In genomic region chr7:99143244-99143643, GRCm38 (mm10) we compare ENCODE assay signal across 22 mouse cellular contexts. TPM values are rescaled to one million over a fixed set of nuclear protein-coding genes. Genes with fewer than 3 reads are reported as not detected.
DNase-seq lines count a peak whose midpoint lies in the region; ATAC-seq and TF ChIP-seq lines count a peak whose summit lies in the region.
"Had no signal": no experiment of that assay in that cellular context is flagged by ENCODE, and none has a peak within 500 bp of the region (broad histone marks: within the 10 kb centered on the region; RNA-seq: fewer than 3 reads in every experiment).

No protein-coding gene starts in this region.

- 26% methylated on average over 3 of the region's 3 CpGs for WGBS in embryonic facial prominence, embryonic 13.5 days
- WGBS in embryonic facial prominence, embryonic 10.5 days = 62% methylated on average over 3 of the region's 3 CpGs
- WGBS in heart, adult 2 months = 65% methylated on average over 3 of the region's 3 CpGs

- H3K9ac ChIP-seq in embryonic facial prominence, embryonic 13.5 days = no peak overlapping the region
- H3K9ac ChIP-seq in heart, adult 2 months (ENCODE audit: low read depth, low read length) = no peak overlapping the region
- H3K9ac ChIP-seq: forebrain, embryonic 13.5 days; hindbrain, embryonic 12.5 days; limb, embryonic 13.5 days; liver, embryonic 14.5 days; midbrain, embryonic 15.5 days had no signal

- no peaks in the 10 kb centered on the region for H3K27me3 ChIP-seq in embryonic facial prominence, embryonic 13.5 days
- no peaks in the 10 kb centered on the region for H3K27me3 ChIP-seq in embryonic facial prominence, embryonic 10.5 days (replicated peaks; ENCODE audit: low read depth, poor library complexity, severe bottlenecking)
- peaks cover 2% of the 10 kb centered on the region for H3K27me3 ChIP-seq in megakaryocyte, embryonic 14.5 days (replicated peaks)
- no peaks in the 10 kb centered on the region for H3K27me3 ChIP-seq in heart, adult 2 months (ENCODE audit: control insufficient read depth, insufficient read depth, low read length)
- H3K27me3 ChIP-seq: forebrain, embryonic 13.5 days; hindbrain, embryonic 12.5 days; limb, embryonic 13.5 days; midbrain, embryonic 15.5 days had no signal

- no peak for TF ChIP-seq CTCF in left cerebral cortex, adult 2 months (IDR thresholded peaks at IDR 0.05)
- no peak for TF ChIP-seq CTCF in heart, adult 2 months (IDR thresholded peaks at IDR 0.05)

- no peak for TF ChIP-seq POLR2A in heart, adult 2 months (IDR thresholded peaks at IDR 0.05; ENCODE audit: insufficient read depth, low read depth, low read length)

- intact Hi-C loops in left cerebral cortex, adult 2 months (cut with DNase I) = loop anchor here (5.0 kb wide), 2 partner anchors 36 to 124 kb away; partner anchors contain the start of gene Map6
- intact Hi-C loops in heart, adult 2 months (cut with DNase I) = no loop called here

- no peaks in the 10 kb centered on the region for H3K36me3 ChIP-seq in embryonic facial prominence, embryonic 13.5 days
- no peaks in the 10 kb centered on the region for H3K36me3 ChIP-seq in embryonic facial prominence, embryonic 10.5 days (replicated peaks)
- H3K36me3 ChIP-seq in megakaryocyte, embryonic 14.5 days (replicated peaks; ENCODE audit: low read length) = no peaks in the 10 kb centered on the region
- H3K36me3 ChIP-seq in heart, adult 2 months (ENCODE audit: control insufficient read depth, insufficient read depth, low read length) = 0 out of 2 replicates have a peak, but pooled peaks cover 2% of the 10 kb centered on the region
- H3K36me3 ChIP-seq: hindbrain, embryonic 12.5 days; limb, embryonic 13.5 days; midbrain, embryonic 15.5 days had no signal

- no peaks in the 10 kb centered on the region for H3K9me3 ChIP-seq in embryonic facial prominence, embryonic 13.5 days
- H3K9me3 ChIP-seq in embryonic facial prominence, embryonic 10.5 days = no peaks in the 10 kb centered on the region
- no peaks in the 10 kb centered on the region for H3K9me3 ChIP-seq in megakaryocyte, embryonic 14.5 days
- H3K9me3 ChIP-seq: forebrain, embryonic 13.5 days; hindbrain, embryonic 12.5 days; limb, embryonic 13.5 days; midbrain, embryonic 15.5 days had no signal

- H3K4me3 ChIP-seq in embryonic facial prominence, embryonic 13.5 days = no peak overlapping the region
- no peak overlapping the region for H3K4me3 ChIP-seq in embryonic facial prominence, embryonic 10.5 days
- peak overlapping the region; percentile 56 for H3K4me3 ChIP-seq in megakaryocyte, embryonic 14.5 days (replicated peaks)
- H3K4me3 ChIP-seq in left cerebral cortex, adult 2 months = no peak overlapping the region
- no peak overlapping the region for H3K4me3 ChIP-seq in heart, adult 2 months
- H3K4me3 ChIP-seq: forebrain, embryonic 13.5 days; hindbrain, embryonic 12.5 days; limb, embryonic 13.5 days; midbrain, embryonic 15.5 days had no signal

- DNase-seq in embryonic facial prominence, embryonic 10.5 days (ENCODE audit: low spot score) = no peak
- DNase-seq in 3T3-L1 (ENCODE audit: low read depth, low spot score) = peak; percentile 80
- DNase-seq in adipocyte (ENCODE audit: low spot score) = peak; percentile 53
- DNase-seq in left cerebral cortex, adult 2 months (ENCODE audit: extremely low spot score in 1 of 2, low spot score in 2 of 2) = no peak
- no peak for DNase-seq in natural killer cell, adult 2 months (ENCODE audit: low spot score in 2 of 2)
- DNase-seq in heart, adult 2 months = no peak
- DNase-seq: adrenal gland, postnatal 10 days; cerebellum, adult 11 months; cerebellum, postnatal 25 days; embryo, embryonic 11 days; gastrocnemius, postnatal 25 days; kidney, adult 9 months; retina, postnatal 1 day; thymus, postnatal 14 days had no signal

- H3K4me1 ChIP-seq in embryonic facial prominence, embryonic 13.5 days = peaks cover 17% of the 10 kb centered on the region
- H3K4me1 ChIP-seq in embryonic facial prominence, embryonic 10.5 days = peaks cover 45% of the 10 kb centered on the region
- peaks cover 78% of the 10 kb centered on the region for H3K4me1 ChIP-seq in megakaryocyte, embryonic 14.5 days
- H3K4me1 ChIP-seq in heart, adult 2 months (ENCODE audit: control insufficient read depth, insufficient read depth, low read length) = peaks cover 9% of the 10 kb centered on the region

- peak overlapping the region; percentile 36; the same call in 1 of the 2 replicates for H3K27ac ChIP-seq in embryonic facial prominence, embryonic 13.5 days
- H3K27ac ChIP-seq in embryonic facial prominence, embryonic 10.5 days (replicated peaks) = no peak overlapping the region
- no peak overlapping the region for H3K27ac ChIP-seq in left cerebral cortex, adult 2 months
- no peak overlapping the region for H3K27ac ChIP-seq in heart, adult 2 months
- H3K27ac ChIP-seq: forebrain, embryonic 13.5 days; hindbrain, embryonic 12.5 days; limb, embryonic 13.5 days; liver, embryonic 14.5 days; midbrain, embryonic 15.5 days had no signal

- H3K79me2 ChIP-seq in heart, adult 2 months (replicated peaks; ENCODE audit: control insufficient read depth, insufficient read depth, low read length) = no peaks in the 10 kb centered on the region

- H3K4me2 ChIP-seq in embryonic facial prominence, embryonic 13.5 days = no peak overlapping the region
- H3K4me2 ChIP-seq: forebrain, embryonic 13.5 days; hindbrain, embryonic 12.5 days; limb, embryonic 13.5 days; midbrain, embryonic 15.5 days had no signal

- ATAC-seq in embryonic facial prominence, embryonic 13.5 days (ENCODE audit: insufficient number of reproducible peaks, insufficient read depth, low FRiP score, low TSS enrichment, low read depth) = no peak
- ATAC-seq: forebrain, embryonic 13.5 days; midbrain, embryonic 15.5 days had no signal

- no peak for TF ChIP-seq EP300 in heart, adult 2 months (IDR thresholded peaks at IDR 0.05; ENCODE audit: insufficient read depth, low read depth, low read length)

RNA-seq across cellular contexts. Expression of gene Uvrag, which starts 2.3 kb away (rescaled TPM):
- polyA plus RNA-seq in embryonic facial prominence, embryonic 13.5 days (2015; fragmentation: Nextera tagmentation; extraction: Ambion mirVana) = 16.5 and 18.2 TPM in 2 replicates
- 11.0 and 12.1 TPM in 2 replicates for polyA plus RNA-seq in embryonic facial prominence, embryonic 10.5 days (2016; fragmentation: Nextera tagmentation; extraction: Ambion mirVana)
- 13.9 and 19.6 TPM in 2 replicates for polyA plus RNA-seq in megakaryocyte, embryonic 14.5 days (2012; ENCODE audit: insufficient read depth, low replicate concordance)
- total RNA-seq in left cerebral cortex, adult 2 months (2021) = 10 to 100 TPM; 47.6 to 68.3 TPM
- total RNA-seq in heart, adult 2 months (2021) = 10 to 100 TPM; 21.0 to 22.1 TPM
- polyA plus RNA-seq in heart, adult 2 months (2012; rRNA removed) = 5.9 and 9.1 TPM in 2 replicates

RNA-seq across cellular contexts. Expression of gene Dgat2, which starts 39.3 kb away (rescaled TPM):
- polyA plus RNA-seq in embryonic facial prominence, embryonic 13.5 days (2015; fragmentation: Nextera tagmentation; extraction: Ambion mirVana) = 17.2 and 17.6 TPM in 2 replicates
- 16.4 and 16.6 TPM in 2 replicates for polyA plus RNA-seq in embryonic facial prominence, embryonic 10.5 days (2016; fragmentation: Nextera tagmentation; extraction: Ambion mirVana)
- polyA plus RNA-seq in megakaryocyte, embryonic 14.5 days (2012; ENCODE audit: insufficient read depth, low replicate concordance) = 2.4 and 4.2 TPM in 2 replicates
- total RNA-seq in left cerebral cortex, adult 2 months (2021) = 10 to 100 TPM; 55.7 to 57.8 TPM
- total RNA-seq in heart, adult 2 months (2021) = 100 to 1,000 TPM; 309 to 376 TPM
- 347 and 390 TPM in 2 replicates for polyA plus RNA-seq in heart, adult 2 months (2012; rRNA removed)
- total RNA-seq: megakaryocyte-erythroid progenitor cell, adult 5-6 weeks had no signal

Comparison
In these comparisons a context has a peak if more than half of its experiments do, and no peak if none do; other contexts are left out.
1. DNase-seq: peak in 3T3-L1 (single experiment) and adipocyte (single experiment); none in embryonic facial prominence, embryonic 10.5 days (single experiment), left cerebral cortex, adult 2 months (0 of 2), natural killer cell, adult 2 months (0 of 2) and heart, adult 2 months (0 of 2).
2. RNA of gene Dgat2, which starts 39.3 kb away (polyA plus RNA-seq): 347 to 390 TPM in heart, adult 2 months; 17.2 to 17.6 TPM in embryonic facial prominence, embryonic 13.5 days, 16.4 to 16.6 TPM in embryonic facial prominence, embryonic 10.5 days and 2.4 to 4.2 TPM in megakaryocyte, embryonic 14.5 days; every median in the first group is over 10 times any median in the second.